Mouse (Mus musculus) midbrain, embryonic 13.5 days (tissue): Measurements from ENCODE around the gene Dnm2. TPM values are rescaled to one million over a fixed set of nuclear protein-coding genes. Genes with fewer than 3 reads are reported as not detected.

Experiments
- ATAC-seq: fragments of 200-750 bp; cut with Nextera tagmentation; 2 replicates; pipeline ENCODE4 v1.8.0; 2017; ENCODE audit warnings: mild to moderate bottlenecking, moderate TSS enrichment, moderate library complexity
- H3K27ac ChIP-seq: fragments of 300-500 bp; sonication (generic); 2 replicates; pipeline ENCODE4 v1.5.1; 2015; ENCODE audit warnings: inconsistent platforms, mild to moderate bottlenecking, moderate library complexity
- H3K27me3 ChIP-seq: fragments of 300-500 bp; sonication (generic); 2 replicates; pipeline ENCODE4 v1.6.1; 2015; ENCODE audit warnings: mild to moderate bottlenecking, inconsistent platforms
- H3K36me3 ChIP-seq: fragments of 300-500 bp; sonication (generic); 2 replicates; pipeline ENCODE4 v1.6.1; 2015; ENCODE audit warnings: mild to moderate bottlenecking, inconsistent platforms
- H3K4me1 ChIP-seq: fragments of 300-500 bp; sonication (generic); replicated peaks from 2 replicates; pipeline ENCODE4 v1.6.1; 2015; ENCODE audit warnings: inconsistent platforms
- H3K4me2 ChIP-seq: fragments of 300-500 bp; sonication (generic); replicated peaks from 2 replicates; pipeline ENCODE4 v1.6.1; 2015; ENCODE audit warnings: moderate library complexity, mild to moderate bottlenecking, inconsistent platforms
- H3K4me3 ChIP-seq: fragments of 300-500 bp; sonication (generic); replicated peaks from 2 replicates; pipeline ENCODE4 v1.5.1; 2015; ENCODE audit warnings: mild to moderate bottlenecking, inconsistent platforms
- H3K9ac ChIP-seq: fragments of 300-500 bp; sonication (generic); replicated peaks from 2 replicates; pipeline ENCODE4 v1.6.1; 2015; ENCODE audit warnings: mild to moderate bottlenecking, inconsistent platforms
- H3K9me3 ChIP-seq: fragments of 300-500 bp; sonication (generic); 2 replicates; pipeline ENCODE4 v1.6.1; 2016; ENCODE audit warnings: mild to moderate bottlenecking, inconsistent platforms
- WGBS: fragments of 180-500 bp; shearing (Covaris S2); methylation state at CpG from one replicate; pipeline ENCODE4 v1.1.7; 2015; 5-methylcytosine and 5-hydroxymethylcytosine counted together
- polyA plus RNA-seq: library from polyadenylated mRNA; unstranded; fragments of >200 nt; fragmentation: Nextera tagmentation; extraction: Ambion mirVana; gene quantifications from 2 replicates; pipeline ENCODE4 v1.2.1, GENCODE M21; 2015

Dnm2 gene
- polyA plus RNA-seq, 1 experiment from 2014 or later, result 66.9 TPM

DNA sequence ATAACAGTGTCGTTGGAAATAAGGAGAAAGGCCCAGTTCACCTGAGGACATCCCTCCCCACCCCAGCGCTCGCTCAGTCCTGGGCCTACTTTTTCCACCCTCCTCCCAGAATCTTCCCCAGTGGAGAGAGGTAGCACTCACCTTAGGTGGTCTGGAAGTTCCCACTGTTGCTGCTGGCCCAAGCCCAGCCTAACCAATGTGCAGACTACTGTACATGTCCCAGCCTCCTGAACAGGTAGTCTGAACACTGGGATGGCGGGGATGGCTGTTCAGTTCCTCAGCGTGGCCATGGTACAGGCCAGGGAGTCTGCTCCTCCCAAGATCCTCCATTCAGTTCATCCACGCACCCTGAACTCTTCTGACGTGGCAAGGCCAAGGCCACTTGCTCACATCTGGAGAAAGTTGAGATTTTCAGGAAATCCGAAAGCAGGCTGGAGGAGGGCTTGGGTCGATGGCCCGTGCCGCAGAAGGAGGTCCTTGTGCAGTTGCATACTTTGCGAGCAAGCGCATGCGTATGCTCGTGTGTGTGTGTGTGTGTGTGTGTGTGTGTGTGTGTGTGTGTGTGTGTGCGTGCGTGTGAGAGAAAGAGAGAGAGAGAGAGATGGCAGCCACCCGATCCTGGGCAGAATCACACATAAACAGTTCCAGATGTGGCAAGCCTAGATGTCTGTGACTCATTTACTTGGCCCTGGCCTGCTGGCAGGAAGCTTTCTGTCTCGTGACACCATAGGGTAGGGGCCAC is 71.8 kb downstream of the Dnm2 start:
- no peaks in the 10 kb centered on the region for H3K9me3 ChIP-seq
- no peak overlapping the region for H3K4me2 ChIP-seq
- peaks cover 58% of the 10 kb centered on the region for H3K36me3 ChIP-seq
- WGBS, result 92% methylated on average over 19 of the region's 19 CpGs
- no peak overlapping the region for H3K27ac ChIP-seq
- H3K27me3 ChIP-seq, result no peaks in the 10 kb centered on the region
- H3K9ac ChIP-seq, result no peak overlapping the region
- no peak for ATAC-seq
- H3K4me1 ChIP-seq, result no peaks in the 10 kb centered on the region
- H3K4me3 ChIP-seq, result no peak overlapping the region

DNA sequence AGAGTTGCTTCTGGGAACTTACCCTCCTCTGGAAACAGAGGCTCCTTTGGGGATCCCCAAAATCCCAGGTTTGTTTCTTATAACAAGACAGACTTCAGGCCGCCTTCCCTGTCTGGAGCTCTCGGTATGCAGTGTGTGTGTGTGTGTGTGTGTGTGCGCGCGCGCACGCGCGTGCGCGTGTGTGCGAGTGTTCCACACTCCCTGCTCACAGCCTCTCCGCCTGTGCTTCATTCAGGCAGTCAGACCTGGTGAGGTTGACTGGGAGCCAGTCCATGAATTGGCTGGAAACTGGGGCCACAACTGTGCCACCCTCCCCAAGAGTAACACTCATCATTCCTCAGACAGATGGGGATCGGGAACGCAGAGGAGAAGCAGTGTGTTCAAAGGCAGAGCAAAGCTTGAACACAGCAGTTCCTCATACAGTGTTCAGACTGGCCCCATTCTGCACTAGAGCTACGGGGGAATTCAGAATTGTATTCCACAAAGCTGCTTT is 72.4 kb downstream of the Dnm2 start:
- Histone ChIP-seq H3K4me1 (no peaks in the 10 kb centered on the region), H3K4me3 (no peak overlapping the region), H3K27ac (no peak overlapping the region), H3K27me3 (no peaks in the 10 kb centered on the region), H3K9ac (no peak overlapping the region), H3K9me3 (no peaks in the 10 kb centered on the region), H3K36me3 (peaks cover 54% of the 10 kb centered on the region), H3K4me2 (no peak overlapping the region)
- 96% methylated on average over 16 of the region's 16 CpGs for WGBS
- no peak for ATAC-seq

DNA sequence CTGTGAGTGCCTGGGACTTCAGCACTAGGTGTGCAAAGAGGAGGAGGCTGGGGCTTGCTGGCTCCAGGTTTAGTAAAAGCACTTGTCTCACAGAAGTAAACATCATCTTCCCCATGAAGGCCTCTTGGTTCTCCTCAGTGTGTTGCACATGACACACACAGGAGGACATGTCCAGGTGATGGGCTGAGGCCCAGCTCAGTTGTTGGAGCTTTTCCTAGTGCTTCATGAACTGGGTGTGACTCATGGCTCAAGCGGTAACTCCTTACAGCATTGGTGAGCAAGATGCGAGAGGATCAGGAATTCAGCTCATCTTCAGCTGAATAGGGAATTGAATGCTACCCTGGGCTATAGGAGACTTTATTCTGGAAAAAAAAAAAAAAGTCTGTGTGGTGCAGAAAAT is 73.0 kb downstream of the Dnm2 start:
- Histone ChIP-seq H3K9ac (no peak overlapping the region), H3K4me2 (no peak overlapping the region), H3K36me3 (peaks cover 55% of the 10 kb centered on the region), H3K27me3 (no peaks in the 10 kb centered on the region), H3K4me3 (no peak overlapping the region), H3K27ac (no peak overlapping the region), H3K4me1 (no peaks in the 10 kb centered on the region), H3K9me3 (no peaks in the 10 kb centered on the region)
- WGBS, result 91% methylated on average over 2 of the region's 2 CpGs
- no peak for ATAC-seq

DNA sequence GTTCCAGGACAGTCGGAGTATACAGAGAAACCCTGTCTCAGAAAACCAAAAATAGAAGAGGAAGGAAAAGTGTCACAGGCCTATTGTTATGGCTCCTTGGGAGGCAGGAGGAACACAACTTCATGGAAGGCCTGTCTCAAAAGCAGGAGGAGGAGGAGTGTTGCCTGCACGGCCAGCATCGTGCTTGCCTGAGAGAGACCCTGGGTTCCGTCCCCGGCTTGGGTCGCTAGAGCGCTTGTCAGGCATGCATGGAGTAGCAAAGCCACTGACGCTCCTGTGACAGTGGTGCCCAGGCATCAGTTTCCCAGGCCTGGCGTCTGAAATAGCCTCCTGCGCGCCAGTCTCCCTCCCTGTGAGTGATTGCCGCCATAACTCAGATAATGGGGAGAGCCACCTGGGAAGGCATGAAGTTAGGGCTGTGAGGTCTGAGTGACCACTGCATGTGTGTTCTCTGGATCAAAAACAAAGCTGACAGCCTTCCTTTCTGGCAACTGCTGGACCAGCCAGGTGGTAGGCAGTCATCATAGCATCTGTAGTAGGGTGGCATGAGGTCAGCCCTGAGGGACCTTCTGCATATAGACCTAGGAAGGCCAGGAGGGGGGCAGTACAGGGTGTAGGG is 73.7 kb downstream of the Dnm2 start:
- H3K9ac ChIP-seq, result no peak overlapping the region
- peaks cover 62% of the 10 kb centered on the region for H3K36me3 ChIP-seq
- no peak overlapping the region for H3K4me3 ChIP-seq
- no peak overlapping the region for H3K27ac ChIP-seq
- H3K4me1 ChIP-seq, result no peaks in the 10 kb centered on the region
- H3K4me2 ChIP-seq, result no peak overlapping the region
- H3K27me3 ChIP-seq, result no peaks in the 10 kb centered on the region
- ATAC-seq, result no peak
- WGBS, result 90% methylated on average over 12 of the region's 12 CpGs
- no peaks in the 10 kb centered on the region for H3K9me3 ChIP-seq

DNA sequence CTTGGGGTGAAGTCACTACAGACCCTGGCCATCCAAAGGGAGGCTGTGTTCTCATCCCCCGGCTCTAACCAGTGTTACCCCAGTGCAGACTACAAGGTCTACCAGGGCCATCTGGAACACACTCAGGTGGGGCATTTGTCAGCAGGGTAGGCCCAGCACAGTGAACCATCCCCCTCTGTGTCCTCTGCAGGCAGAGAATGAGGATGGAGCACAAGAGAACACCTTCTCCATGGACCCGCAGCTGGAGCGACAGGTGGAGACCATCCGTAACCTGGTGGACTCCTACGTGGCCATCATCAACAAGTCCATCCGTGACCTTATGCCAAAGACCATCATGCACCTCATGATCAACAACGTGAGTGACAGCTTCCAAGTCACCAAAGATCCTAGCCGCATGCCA is 78.6 kb downstream of the Dnm2 start:
- 97% methylated on average over 8 of the region's 8 CpGs for WGBS
- ATAC-seq, result no peak
- peaks cover 76% of the 10 kb centered on the region for H3K36me3 ChIP-seq

DNA sequence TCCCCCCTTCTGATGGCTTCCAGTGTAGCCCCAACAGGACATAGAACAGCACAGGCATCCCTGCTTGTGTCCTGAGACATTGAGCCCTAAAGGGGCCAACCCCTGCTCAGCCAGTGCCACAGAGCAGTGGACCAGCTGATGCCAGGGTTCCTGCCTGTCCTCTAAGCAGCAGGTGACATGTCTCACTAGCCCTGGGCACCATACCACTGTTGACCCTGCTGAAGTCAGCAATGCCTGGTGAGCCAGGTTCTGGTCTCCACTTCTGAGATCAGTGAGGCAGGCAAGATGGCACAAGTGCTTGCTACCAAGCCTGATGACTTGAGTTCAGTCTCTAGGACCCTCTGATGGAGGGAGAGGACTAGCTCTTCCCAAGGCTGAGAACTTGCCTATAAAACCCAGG is 81.1 kb downstream of the Dnm2 start:
- peaks cover 65% of the 10 kb centered on the region for H3K36me3 ChIP-seq
- no peak overlapping the region for H3K9ac ChIP-seq
- no peak for ATAC-seq
- H3K9me3 ChIP-seq, result no peaks in the 10 kb centered on the region
- peaks cover 11% of the 10 kb centered on the region for H3K4me1 ChIP-seq
- no peaks in the 10 kb centered on the region for H3K27me3 ChIP-seq
- H3K27ac ChIP-seq, result no peak overlapping the region
- H3K4me3 ChIP-seq, result no peak overlapping the region
- no peak overlapping the region for H3K4me2 ChIP-seq

More for the DNA sequence above, 78.6 kb downstream of the Dnm2 start:
- Histone ChIP-seq H3K9ac (no peak overlapping the region), H3K9me3 (no peaks in the 10 kb centered on the region), H3K4me1 (no peaks in the 10 kb centered on the region), H3K27me3 (no peaks in the 10 kb centered on the region), H3K4me3 (no peak overlapping the region), H3K27ac (no peak overlapping the region), H3K4me2 (no peak overlapping the region)

DNA sequence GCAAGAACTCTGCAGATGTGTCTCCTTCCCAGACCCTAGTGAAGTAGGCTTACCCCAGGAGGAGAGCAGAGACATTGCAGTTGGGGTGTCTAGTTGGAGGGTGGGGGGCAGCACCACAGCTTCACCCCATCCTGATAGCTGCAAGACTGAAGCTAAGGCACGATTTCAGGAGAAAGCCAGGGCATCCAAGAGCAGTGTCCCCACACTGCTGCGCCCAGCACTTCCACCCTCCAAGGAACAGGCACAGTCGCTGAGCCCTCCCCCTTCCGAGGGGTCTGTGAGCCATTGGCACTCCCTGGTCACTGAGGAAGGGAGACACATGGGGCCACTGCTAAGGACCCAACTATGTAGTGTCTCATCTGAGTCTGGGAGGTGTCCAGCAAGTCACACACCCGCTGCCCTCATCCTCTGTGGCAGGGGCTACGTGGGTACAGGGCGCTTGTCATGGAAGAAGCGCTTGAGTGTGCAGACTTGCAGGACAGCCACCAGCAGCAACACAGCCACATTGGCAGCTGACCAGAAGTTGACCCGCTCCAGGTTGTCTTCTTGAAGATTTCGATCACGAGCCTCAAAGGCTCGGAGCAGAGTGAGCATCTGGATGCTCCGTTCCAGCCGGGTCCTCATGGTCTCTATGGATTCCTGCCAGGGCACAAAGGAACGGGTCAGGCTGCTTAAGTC is 83.2 kb downstream of the Dnm2 start:
- Histone ChIP-seq H3K9ac (no peak overlapping the region), H3K4me2 (no peak overlapping the region), H3K4me1 (peaks cover 16% of the 10 kb centered on the region), H3K27me3 (no peaks in the 10 kb centered on the region), H3K4me3 (no peak overlapping the region), H3K36me3 (peaks cover 58% of the 10 kb centered on the region), H3K9me3 (no peaks in the 10 kb centered on the region), H3K27ac (no peak overlapping the region)
- no peak for ATAC-seq
- WGBS, result 91% methylated on average over 15 of the region's 15 CpGs

DNA sequence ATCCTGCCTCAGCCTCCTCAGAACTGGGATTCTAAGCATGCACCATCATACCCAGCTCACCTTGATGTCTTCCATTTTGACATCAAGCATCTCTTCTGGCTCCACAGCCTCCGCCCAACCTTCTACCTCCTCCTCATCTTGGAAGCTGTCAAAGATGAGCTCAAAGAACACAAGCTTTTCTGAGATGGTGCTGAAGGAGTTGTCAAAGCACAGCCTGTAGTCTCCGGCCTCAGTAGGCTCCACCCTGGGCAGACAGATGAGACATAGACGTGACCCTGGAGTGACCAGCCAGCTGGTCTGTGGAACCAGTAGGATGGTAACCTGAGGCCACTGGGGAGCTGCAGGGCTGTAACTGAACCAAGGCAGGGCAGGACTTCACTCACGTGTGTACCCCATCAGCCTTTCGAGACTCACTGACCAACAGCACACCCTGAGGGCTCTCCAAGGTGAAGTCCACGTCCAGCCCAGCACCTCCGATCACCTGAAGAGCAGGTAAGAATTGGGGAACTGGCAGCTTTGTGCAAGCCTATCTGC is 84.2 kb downstream of the Dnm2 start:
- no peak overlapping the region for H3K27ac ChIP-seq
- peak overlapping the region; percentile 70 for H3K4me2 ChIP-seq
- WGBS, result 81% methylated on average over 7 of the region's 7 CpGs
- ATAC-seq, result no peak
- no peaks in the 10 kb centered on the region for H3K9me3 ChIP-seq
- H3K27me3 ChIP-seq, result no peaks in the 10 kb centered on the region
- H3K9ac ChIP-seq, result peak overlapping the region; percentile 67; the same call in 1 of the 2 replicates
- H3K36me3 ChIP-seq, result peaks cover 49% of the 10 kb centered on the region
- H3K4me3 ChIP-seq, result peak overlapping the region; percentile 56
- H3K4me1 ChIP-seq, result peaks cover 16% of the 10 kb centered on the region

DNA sequence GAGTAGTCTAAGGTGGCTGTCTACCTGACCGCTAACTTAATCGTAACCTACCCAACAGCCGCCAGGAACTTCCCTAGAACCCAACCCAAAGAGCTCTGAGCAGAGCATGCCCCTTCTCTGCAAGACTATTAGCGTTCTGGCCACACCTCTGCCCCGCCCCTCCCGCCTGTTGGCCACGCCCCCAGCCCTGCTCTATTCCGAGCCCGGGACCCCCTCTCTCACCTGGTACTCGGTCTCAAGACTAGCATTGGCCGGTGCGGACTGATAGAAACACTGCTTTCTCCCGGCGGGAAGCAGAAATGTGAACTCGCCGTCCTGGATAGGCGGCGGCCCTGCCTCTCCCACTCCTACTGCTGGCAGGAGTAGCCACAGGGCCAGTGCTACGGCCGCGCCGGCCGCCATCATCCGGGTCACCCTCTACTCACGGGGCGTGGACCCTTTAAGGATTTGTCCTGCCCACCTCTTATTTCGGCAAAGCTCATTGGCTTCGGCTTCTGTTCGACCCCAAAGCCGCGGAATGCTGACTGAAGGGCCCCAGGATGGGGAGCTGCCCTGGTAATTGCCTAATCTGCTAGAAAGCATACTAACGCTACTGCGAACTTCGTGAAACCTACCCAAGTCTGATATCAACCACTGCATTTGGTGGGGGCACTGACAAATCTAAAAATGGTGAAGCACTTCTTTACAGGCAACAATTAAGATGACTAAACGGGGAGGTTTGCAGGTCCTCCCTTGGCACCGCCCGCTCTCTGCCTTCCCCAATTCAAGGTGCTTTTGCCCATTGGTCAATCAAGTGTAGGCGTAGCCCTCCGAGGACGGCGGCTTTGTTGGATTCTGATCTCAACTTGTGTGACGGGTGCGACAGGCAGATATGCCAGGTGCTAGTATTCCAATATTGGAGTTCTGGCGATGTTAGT is 85.3 kb downstream of the Dnm2 start, which contains the start of gene Tmed1:
Gene Tmed1, minus strand, starts transcription at position 481 of the 917 bp plus-strand sequence.
- Histone ChIP-seq H3K27me3 (no peaks in the 10 kb centered on the region), H3K4me1 (peaks cover 16% of the 10 kb centered on the region), H3K9me3 (no peaks in the 10 kb centered on the region), H3K36me3 (peaks cover 38% of the 10 kb centered on the region), H3K4me3 (peak within 1 kb of the TSS; percentile 56), H3K9ac (peak within 1 kb of the TSS; percentile 67), H3K4me2 (peak within 1 kb of the TSS; percentile 70), H3K27ac (peak within 1 kb of the TSS; percentile 84)
- ATAC-seq, result peak; percentile 97
- WGBS, result under 1% methylated on average over 44 of the region's 44 CpGs

DNA sequence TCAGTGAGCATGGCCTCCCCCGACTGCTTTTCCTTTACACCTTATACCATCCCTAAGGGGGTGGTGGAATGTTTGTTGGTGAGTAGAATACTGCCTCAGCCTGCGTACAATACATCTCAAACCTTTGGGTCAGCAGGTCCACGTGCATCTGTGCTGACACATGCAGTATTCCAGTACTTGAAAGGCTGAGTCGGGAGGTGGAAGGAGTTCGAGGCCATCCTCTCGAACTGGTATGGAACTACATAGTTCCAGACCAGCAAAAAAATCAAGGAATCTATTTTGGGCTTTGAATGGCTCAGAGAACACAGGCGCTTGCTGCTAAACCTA is 85.9 kb downstream of the Dnm2 start:
- no peak for ATAC-seq
- WGBS, result 3% methylated on average over 7 of the region's 7 CpGs
- Histone ChIP-seq H3K27me3 (no peaks in the 10 kb centered on the region), H3K4me1 (peaks cover 16% of the 10 kb centered on the region), H3K36me3 (peaks cover 32% of the 10 kb centered on the region), H3K4me3 (peak overlapping the region; percentile 56), H3K27ac (peak overlapping the region; percentile 84), H3K4me2 (peak overlapping the region; percentile 70), H3K9me3 (no peaks in the 10 kb centered on the region), H3K9ac (peak overlapping the region; percentile 67)

DNA sequence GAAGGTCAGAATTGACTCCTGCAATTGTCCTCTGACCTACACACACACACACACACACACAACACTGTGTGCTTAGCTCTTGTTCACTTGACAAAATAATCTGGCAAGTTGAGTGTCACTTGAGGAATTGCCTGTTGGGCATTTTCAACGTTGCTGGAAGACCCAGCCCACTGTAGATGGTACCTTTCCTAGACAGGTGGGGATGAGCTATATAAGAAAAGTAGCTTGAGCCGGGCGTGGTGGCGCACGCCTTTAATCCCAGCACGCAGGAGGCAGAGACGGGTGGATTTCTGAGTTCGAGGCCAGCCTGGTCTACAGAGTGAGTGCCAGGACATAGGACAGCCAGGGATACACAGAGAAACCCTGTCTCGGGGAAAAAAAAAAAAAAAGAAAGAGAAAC is 86.3 kb downstream of the Dnm2 start:
- H3K36me3 ChIP-seq, result peaks cover 28% of the 10 kb centered on the region
- H3K9me3 ChIP-seq, result no peaks in the 10 kb centered on the region
- 80% methylated on average over 9 of the region's 9 CpGs for WGBS
- peak overlapping the region; percentile 56 for H3K4me3 ChIP-seq
- H3K4me1 ChIP-seq, result peaks cover 16% of the 10 kb centered on the region
- H3K4me2 ChIP-seq, result peak overlapping the region; percentile 70
- ATAC-seq, result no peak
- H3K27ac ChIP-seq, result peak overlapping the region; percentile 84
- H3K27me3 ChIP-seq, result no peaks in the 10 kb centered on the region
- peak overlapping the region; percentile 67 for H3K9ac ChIP-seq
